Mouse (Mus musculus): ENCODE data around the gene Nrg3. TPM values are rescaled to one million over a fixed set of nuclear protein-coding genes. Genes with fewer than 3 reads are reported as not detected.
A peak's percentile ranks its signal among the peaks of the same experiment; 100 is the strongest.

Gene Nrg3
- total RNA-seq (2021): not detected
- long read RNA-seq, experiment 1: 0 reads
- long read RNA-seq, experiment 2: 0 reads

DNA sequence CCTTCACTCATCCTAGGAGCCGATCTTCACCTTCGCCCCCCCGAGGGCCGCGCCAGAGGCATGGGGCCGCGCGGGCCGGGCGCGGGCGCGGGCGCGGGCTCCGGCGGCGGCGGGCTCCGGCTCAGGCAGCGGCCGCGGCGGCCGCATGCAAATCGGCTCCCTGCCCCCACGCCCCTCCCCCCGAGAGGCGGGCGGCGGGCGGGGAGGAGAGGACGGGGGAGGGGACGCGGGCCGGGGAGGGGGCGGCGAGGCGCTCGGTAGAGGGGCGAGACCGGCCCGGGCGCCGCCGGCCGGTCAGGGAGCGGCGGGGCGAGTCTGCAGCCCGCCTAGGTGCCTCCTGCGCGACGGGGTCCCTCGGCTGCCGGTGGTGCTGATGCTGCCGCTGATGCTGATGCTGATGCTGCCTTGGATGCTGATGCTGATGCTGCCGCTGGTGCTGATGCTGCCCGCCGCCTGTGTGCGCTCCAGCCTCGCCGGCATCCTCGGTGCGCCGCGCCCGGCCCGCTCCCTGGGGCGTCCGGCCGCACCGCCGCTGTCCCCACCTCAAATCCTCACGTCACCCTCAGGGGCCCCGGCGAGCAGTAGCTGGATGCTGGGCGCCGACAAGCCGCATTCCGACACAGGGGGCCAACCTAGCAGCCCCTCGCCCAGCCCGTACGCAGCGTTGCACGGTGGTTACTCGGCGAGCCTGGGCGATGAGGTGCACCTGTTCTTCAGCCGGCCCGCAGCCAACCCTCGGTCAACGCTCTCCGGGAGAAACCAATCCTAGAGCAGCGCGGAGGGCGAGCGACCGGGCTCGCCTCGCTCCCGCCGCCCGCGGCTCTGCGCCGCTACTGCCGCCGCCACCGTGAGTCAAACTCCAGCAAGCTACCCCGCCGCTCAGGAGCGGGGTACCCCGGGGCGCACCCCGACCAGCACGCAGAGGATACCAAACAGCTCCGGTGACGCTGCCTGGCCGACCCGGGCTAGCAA, at the start of gene Nrg3:
TSS of gene Nrg3 (minus strand) at position 299 of the 972 bp plus-strand sequence.
- intact Hi-C loops (cut with DNase I): no loop called here
- DNase-seq: peak in 1 of 2 experiments; percentile 0

DNA sequence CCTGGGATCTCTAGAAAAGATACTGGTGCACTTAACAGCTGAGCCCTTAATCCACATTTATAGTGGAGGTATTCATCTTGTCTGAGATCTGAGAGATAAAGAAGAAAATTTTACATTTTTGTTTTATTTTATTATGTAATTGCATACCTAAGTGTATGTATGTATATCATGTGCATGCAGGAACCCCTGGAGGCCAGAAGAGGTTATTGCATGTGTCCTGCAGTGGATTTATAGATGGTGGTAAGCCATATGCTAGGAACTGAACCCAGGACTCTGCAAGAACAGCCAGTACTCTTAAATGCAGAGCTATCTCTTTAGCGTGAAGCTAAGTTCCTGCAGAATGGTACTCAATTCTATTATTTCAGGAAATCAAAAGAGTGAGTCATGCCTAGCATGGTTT, 36.1 kb upstream of the Nrg3 start:
- no peak for DNase-seq

DNA sequence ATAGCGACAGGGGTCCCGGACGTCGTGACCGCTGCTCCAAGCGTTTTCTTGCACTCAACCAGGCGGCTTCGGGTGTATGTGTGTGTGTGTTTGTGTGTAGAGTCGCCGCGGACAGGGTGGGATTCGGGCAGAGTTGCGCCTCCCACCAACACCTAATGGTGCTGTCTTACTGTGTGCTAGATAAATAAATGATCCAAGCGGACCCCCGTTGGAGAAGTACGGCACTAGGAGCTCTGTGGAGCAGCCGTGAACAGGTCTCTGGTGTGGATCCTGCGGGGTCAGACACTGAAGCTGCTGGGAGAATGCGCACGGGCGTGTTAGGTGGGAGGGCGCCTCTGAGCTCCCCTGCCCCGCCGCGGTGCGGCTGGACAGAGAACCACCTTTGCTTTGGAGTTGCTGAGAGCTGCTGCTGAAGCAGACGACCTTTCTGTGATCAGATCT, 903 bp upstream of the Nrg3 start:
- intact Hi-C loops (cut with DNase I): no loop called here

More for the DNA sequence above, 36.1 kb upstream of the Nrg3 start:
- intact Hi-C loops (cut with DNase I): no loop called here

DNA sequence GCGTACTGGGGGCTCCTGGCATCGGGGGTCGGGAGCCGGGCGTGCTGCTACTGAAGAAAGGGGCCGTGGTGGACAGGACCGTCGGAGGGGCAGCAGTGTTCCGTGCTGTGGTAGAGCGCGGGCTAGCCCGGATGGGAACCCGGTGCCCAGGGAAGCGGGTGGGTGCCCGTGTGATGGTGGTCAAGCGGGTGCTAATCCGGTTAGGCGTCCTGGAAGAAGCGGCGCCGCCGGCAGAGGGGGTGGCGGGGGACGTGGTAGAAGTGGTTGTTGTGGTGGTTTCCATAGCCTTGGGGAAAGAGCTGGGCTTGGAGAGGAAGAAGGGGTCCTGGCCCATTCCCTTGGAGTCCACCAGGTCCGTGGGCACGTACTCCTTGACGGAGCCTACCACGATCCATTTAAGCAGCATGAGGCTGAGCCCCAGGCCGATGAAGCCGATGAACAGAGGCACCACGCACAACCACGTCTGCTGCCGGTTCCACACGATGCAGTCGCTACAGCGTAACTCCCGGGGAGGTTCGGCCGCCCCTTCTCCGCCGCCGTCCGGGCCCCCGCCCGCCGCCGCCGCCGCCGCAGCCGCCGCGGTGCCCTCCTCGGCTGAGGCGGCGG, 639 bp downstream of the Nrg3 start:
- no peak for DNase-seq
- intact Hi-C loops (cut with DNase I): no loop called here

More for the DNA sequence above, 903 bp upstream of the Nrg3 start:
- no peak for DNase-seq

DNA sequence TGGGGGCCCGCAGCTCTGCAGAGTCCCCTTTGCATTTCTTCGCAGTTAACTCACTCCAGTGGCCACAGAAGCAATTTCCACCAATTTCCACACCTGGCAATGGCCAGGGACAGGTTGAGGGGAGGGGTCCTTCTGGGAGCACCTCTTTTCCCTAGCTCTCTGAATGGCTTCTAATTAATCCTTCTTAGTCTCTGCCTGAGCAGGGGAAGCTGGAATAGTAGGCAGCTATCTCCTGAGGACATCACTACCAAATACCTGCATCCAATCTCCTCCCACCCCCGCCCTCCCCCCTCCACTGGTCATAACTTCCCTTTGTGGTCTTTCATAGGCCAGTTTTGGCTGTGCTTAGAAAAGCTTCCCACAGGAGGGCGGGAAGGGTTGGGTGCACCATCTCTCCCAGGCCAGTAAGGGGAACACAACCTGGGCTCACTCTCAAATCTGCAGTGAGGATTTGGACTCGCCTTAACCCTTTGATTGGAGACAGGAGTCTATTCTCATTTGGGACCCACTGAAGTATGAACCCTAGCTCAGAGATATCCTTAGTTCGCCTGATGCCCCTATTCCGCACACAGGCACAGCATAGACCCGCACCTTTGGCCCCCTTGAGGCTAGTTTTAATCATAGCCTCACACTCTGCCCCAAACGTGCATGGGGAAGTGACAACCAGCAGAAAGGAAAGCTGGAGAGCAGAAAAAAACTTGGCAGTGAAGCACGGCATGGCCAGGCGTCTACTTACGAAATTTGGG, 1.5 kb downstream of the Nrg3 start:
- intact Hi-C loops (cut with DNase I): no loop called here

DNA sequence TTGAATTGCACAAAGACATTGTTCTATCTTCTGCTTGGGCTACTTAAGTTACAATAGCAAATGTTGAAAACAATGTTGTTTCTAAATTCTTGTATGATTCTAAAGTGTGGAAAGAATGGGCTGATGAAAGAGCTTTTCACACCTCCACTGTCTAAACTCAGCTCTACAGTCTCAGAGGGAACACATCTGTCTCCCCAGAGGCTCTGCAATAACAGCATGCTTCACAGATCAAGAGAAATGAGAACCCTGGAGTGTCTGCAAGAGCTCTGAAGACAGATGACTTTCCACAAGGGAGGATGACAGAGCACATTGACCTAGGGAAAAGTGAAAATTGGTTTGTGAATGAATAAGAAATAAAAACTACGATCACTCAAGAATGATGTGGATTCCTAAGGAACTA, 27.4 kb downstream of the Nrg3 start:
- no peak for DNase-seq
- intact Hi-C loops (cut with DNase I): no loop called here

More for the DNA sequence above, 1.5 kb downstream of the Nrg3 start:
- no peak for DNase-seq

DNA sequence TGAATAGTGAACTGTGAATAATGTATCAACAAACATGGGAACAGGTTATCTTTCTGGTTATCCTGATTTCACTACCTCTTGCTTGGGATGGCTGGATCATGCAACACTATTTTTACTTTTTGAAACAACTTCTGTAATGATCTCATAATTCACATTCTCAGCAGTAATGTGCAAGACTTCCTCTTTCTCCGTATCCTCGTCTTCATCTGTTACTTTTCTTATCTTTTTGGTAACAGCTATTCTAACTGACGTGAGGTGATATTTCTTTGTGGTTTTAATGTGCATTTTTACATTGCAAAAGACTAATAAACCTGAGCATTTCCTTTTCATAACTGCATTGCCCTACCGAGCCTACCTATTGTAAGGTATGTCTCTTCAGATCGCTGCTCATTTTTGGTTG, 44.4 kb downstream of the Nrg3 start:
- DNase-seq: no peak

DNA sequence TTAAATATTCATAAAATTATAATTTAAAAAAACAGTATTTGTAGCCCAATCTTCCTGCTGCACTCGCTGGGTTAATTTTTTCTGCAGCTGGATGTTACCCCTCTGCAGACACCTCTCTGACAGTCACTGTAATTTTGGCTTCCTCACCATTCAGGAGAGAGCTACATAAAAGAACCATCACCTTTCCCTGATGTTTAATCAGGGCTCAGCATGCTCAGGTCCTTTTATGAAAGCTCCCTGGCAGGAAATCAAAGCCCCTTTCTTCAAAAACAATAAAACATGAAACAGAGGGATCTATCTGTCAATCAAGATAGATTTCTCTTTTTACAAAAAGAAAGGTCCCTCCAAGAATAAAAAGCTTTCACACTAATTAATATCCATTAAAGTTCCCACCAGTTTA, 51.0 kb downstream of the Nrg3 start:
- no peak for DNase-seq
- intact Hi-C loops (cut with DNase I): no loop called here

More for the DNA sequence above, 44.4 kb downstream of the Nrg3 start:
- intact Hi-C loops (cut with DNase I): no loop called here

DNA sequence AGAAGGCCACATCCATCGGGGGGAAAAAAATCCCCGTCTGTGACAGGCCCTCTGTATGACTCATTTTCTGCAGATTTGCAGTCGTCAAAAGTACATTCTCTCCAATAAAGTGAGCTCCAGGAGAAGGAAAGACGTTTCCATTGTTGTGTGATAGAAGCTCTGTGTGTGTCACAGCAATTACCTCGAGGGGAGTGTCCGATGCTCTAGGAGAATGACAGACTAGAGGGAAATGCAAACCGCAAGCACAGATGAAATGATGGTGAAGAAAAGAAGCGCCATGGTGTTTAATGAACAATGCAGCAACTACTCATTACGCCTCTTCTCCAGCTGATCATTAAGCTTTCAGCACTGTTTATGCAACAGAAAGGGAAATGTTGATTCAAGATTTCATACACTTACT, 59.6 kb downstream of the Nrg3 start:
- DNase-seq: no peak
- intact Hi-C loops (cut with DNase I): no loop called here

DNA sequence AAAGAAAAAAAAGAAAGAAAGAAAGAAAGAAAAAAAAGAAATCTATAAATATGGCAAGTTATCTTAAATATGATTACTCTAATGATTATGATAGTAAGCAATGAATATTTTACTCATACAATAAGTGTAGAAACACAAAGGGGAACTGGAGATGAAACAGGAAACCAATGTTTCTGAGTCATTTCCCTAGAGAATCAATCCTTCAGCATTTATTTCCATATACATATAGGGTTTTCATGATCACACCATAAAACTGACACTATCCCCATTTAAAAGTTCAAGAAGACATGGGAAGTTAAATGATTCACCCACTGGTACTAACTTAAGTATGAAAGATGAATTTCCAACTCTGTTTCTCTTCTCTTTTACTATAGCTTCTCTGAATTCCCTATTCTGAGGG, 86.0 kb downstream of the Nrg3 start:
- intact Hi-C loops (cut with DNase I): no loop called here
- DNase-seq: no peak

DNA sequence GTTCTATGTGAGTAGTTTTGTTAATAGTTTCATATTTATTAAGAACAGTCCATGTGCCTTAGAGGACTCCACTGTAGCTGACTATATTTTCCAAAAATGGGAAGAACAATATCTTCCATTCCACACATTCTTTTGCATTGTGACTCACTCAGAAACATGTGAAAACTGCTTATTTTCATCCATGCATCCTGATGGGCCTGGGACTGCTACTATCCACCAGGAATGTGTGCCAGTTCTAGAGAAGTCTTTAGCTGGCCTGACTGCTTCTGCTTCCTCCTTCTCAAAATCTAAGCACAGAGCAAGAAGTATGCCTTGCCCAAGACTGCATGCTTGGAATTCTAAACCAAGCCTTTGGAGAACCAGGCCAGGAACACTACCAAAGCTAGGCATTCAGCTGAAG, 91.6 kb downstream of the Nrg3 start:
- DNase-seq: no peak
- intact Hi-C loops (cut with DNase I): no loop called here

DNA sequence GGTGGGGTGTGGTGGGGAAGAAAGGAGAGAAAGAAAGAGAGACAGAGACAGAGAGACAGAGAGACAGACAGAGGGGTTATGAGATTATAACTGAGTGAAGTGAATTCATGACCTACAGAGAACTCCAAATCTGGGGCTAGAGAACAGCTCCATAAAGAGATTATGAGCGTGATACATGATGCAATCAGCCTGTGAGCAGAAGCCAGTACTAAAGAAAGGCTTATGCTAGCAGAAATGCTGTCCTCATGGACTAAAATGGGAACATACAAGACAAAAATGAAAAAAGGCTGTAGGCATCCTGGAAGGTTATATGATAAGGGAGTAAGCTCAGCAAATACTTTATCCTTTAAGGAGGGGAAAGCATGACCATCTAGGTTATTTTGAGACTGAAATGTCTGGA, 99.7 kb downstream of the Nrg3 start:
- DNase-seq: no peak
- intact Hi-C loops (cut with DNase I): no loop called here

DNA sequence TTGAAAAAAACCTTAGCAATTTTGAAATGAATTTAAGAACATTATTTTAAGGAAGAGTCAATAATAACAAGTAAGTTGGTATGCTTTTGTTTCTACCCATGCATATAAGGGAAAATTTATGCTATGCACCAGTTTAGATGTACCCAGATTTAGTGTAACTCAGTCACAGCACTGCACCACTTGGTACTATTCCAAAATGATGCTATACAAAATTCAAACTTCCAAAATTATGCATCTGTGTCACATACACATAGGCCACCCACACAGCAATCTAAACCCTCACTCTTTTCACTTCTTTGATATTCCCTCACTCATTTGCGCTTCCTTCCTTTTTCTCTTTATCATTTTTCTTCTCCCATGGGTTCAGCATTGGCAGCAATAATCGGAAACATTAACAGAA, 116.6 kb downstream of the Nrg3 start:
- intact Hi-C loops (cut with DNase I): no loop called here
- DNase-seq: no peak

DNA sequence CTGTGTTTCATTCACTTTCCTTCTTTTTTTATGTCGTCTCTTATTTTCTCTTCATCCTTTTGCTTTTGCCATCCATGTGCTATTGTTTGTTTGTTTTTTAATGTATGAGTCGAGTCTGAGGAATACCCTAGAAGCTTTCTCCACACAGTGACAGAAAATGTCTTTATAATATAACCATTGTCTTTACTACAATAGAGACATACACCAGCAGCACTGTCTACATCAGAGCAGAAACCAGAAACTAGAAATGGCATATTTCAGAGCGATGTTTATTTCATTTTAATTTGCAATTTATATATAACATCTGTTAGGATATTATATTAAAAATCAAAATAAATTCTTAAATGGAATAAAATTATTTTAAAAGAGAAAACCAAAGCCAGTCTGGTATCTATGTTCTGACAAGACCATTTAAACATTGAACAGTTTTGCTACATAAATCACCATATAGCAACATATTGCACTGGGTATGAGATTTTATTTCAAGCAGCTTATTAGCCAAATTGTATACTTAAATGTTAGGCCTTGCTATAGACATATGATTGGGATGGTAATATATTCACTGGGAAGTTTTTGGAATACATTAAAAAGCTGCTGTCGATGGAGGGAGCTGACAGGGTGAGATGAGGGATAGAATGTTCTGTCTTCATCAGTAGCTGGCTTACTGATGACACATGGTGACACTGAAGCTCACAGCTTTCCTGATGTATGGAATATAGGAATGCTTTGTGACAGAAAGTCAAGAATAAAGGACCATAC, 120.7 kb downstream of the Nrg3 start:
- intact Hi-C loops (cut with DNase I): no loop called here
- DNase-seq: no peak

DNA sequence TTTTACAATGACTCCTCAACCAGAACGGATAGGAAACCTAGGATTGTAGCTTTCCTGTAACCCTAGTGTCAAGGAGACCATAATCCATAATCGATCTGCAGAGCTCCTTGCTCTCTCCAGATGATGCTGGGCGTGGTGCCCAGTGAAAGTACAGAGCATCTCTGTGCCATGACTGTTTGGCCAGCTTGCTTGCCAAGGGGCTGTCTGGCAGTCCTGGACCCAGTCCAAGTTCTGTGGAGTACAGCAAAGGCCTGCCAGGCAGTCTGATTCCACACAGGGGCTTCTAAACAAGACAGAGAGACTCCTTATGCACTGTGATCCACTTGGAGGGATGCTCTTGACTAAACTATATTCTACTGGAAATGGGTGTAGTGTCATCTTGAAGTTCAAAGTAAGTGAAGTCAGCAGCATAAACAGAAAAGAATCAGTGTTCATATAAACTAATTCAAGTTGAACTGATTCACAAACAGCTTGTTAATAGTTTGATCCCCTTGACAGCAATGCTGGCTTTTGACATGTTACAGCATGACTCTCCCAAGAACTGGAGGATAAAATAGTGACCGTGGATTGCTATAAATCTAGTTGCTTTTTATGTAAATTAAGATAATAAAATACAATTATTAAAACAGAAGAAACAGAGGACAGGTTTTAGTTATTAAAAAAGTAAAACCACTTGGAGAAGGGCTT, 155.3 kb downstream of the Nrg3 start:
- intact Hi-C loops (cut with DNase I): no loop called here
- DNase-seq: no peak

DNA sequence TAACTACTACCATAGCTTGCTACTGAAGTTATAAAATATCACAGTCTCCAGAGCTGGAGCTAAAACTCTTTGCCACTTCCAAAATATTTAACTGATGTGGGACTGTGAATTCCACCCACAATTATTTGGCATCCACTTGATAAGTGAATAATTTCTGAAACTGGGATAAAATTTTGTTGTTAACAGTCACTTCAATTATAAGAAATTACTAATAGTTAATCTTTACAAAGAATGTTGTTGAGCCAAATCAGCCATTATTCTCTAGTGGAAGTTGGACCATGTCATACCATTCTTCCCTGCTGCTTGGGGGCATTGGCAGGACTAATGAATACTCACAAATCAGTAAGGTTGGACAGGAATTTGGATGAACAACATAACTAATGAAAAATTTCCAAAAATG, 158.8 kb downstream of the Nrg3 start:
- DNase-seq: no peak
- intact Hi-C loops (cut with DNase I): no loop called here

DNA sequence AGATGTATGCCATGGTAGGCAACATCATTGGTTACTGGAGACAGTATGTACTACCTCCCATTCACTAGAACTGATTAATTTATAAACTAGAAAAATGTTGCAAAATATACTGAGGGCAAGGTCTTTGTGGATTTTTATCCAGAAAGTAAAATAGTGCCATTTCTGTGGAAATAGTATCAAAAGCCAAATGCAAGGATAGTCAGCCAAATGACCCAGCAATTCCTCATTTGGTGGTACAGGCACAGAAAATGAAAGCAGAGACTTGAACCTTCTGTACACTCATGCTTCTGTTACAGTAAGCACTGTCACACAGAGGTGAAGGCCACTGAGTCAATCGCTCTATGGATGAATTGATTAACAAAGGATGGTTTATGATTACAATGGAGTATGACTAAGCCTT, 207.8 kb downstream of the Nrg3 start:
- DNase-seq: no peak

DNA sequence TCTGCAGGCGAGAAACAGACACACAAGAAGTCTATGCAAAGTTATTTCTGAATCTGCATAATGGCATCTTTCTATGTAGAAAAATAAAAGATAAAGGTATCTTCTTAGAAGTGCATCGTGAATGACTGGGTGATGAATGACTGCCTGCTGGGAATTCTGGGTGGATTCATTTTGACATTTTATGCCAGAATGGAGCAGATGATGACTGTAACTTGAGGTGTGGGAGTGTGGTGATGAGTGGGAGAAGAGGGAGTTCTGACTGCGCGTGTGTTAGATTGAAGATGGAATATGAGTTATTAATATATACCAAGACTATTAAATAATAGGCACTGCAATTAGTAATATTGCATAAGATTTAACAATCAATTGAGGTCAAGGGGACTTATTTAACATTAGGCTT, 208.5 kb downstream of the Nrg3 start:
- no peak for DNase-seq
- intact Hi-C loops (cut with DNase I): no loop called here

More for the DNA sequence above, 207.8 kb downstream of the Nrg3 start:
- intact Hi-C loops (cut with DNase I): no loop called here

DNA sequence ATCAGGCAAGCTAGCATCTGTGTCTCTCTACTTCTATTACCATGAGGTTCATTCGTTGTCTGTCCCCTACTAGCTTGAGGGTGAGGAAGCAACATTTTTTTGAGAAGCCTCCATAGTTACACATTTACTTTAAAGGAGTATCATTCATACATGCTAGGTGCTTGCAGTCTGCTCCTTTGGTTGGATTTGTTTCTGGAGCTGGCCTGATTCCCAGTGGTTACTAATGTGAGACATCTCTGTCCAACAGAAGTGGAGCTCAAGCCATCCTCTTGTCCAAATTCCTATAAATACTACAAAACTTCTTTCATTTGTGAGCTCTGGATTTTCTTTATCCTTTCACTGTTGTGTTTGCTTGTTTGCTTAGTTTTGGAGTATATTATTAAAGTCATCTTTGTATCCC, 211.9 kb downstream of the Nrg3 start:
- intact Hi-C loops (cut with DNase I): no loop called here
- no peak for DNase-seq

DNA sequence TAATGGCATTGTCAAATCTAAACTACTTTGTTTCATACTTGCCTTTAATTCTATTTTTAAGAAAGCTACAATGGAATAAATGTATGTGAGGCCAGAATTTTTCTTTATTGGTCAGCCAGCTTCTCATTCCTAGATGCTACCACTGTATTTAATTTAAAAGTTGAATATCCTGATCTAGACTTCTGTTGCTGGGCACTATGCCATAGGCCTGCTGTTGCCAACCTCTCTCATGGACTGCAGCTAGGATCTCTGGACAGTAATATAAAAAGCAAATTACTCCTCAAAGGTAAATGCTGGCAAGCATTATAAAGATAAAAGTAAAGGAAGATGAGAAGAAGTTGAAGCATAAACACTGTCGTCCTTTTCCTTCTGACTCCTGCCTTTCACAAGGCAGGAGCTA, 217.5 kb downstream of the Nrg3 start:
- intact Hi-C loops (cut with DNase I): no loop called here
- DNase-seq: no peak
